In genomic region chr5:50626648-50627047, GRCm38 (mm10) we compare ENCODE assay signal across 15 mouse cellular contexts.
DNase-seq lines count a peak whose midpoint lies in the region; ATAC-seq lines count a peak whose summit lies in the region.
"Had no signal": no experiment of that assay in that cellular context is flagged by ENCODE, and none has a peak within 500 bp of the region (broad histone marks: within the 10 kb centered on the region; RNA-seq: fewer than 3 reads in every experiment).

No protein-coding gene starts in this region.

- no peak overlapping the region for H3K9ac ChIP-seq in forebrain, embryonic 11.5 days (ENCODE audit: low read length)
- no peak overlapping the region for H3K9ac ChIP-seq in midbrain, embryonic 12.5 days (replicated peaks)
- H3K9ac ChIP-seq in midbrain, embryonic 16.5 days (ENCODE audit: low read depth, low read length), result no peak overlapping the region
- no peak overlapping the region for H3K9ac ChIP-seq in forebrain, embryonic 16.5 days (replicated peaks; ENCODE audit: low read depth, low read length)
- H3K9ac ChIP-seq in intestine, embryonic 16.5 days (ENCODE audit: low read depth, low read length), result no peak overlapping the region

- no peaks in the 10 kb centered on the region for H3K36me3 ChIP-seq in forebrain, embryonic 11.5 days (ENCODE audit: control insufficient read depth, insufficient read depth, low read length)
- no peaks in the 10 kb centered on the region for H3K36me3 ChIP-seq in forebrain, embryonic 10.5 days (replicated peaks)
- no peaks in the 10 kb centered on the region for H3K36me3 ChIP-seq in midbrain, embryonic 12.5 days
- no peaks in the 10 kb centered on the region for H3K36me3 ChIP-seq in midbrain, embryonic 16.5 days (ENCODE audit: control insufficient read depth, insufficient read depth, low read length)
- no peaks in the 10 kb centered on the region for H3K36me3 ChIP-seq in forebrain, embryonic 16.5 days (ENCODE audit: control insufficient read depth, insufficient read depth)
- H3K36me3 ChIP-seq in intestine, embryonic 16.5 days (ENCODE audit: control insufficient read depth, insufficient read depth, low read length), result no peaks in the 10 kb centered on the region
- H3K36me3 ChIP-seq: embryonic facial prominence, embryonic 10.5 days had no signal

- no peak overlapping the region for H3K4me2 ChIP-seq in forebrain, embryonic 11.5 days (ENCODE audit: low read depth, low read length, severe bottlenecking)
- H3K4me2 ChIP-seq in midbrain, embryonic 12.5 days (replicated peaks), result no peak overlapping the region
- H3K4me2 ChIP-seq in midbrain, embryonic 16.5 days (ENCODE audit: low read length), result no peak overlapping the region
- H3K4me2 ChIP-seq in forebrain, embryonic 16.5 days (ENCODE audit: low read length), result no peak overlapping the region
- no peak overlapping the region for H3K4me2 ChIP-seq in intestine, embryonic 16.5 days (ENCODE audit: low read depth, low read length)

- no peak overlapping the region for H3K27ac ChIP-seq in forebrain, embryonic 11.5 days (ENCODE audit: low read depth, low read length)
- H3K27ac ChIP-seq in forebrain, embryonic 10.5 days, result no peak overlapping the region
- no peak overlapping the region for H3K27ac ChIP-seq in midbrain, embryonic 12.5 days (replicated peaks)
- H3K27ac ChIP-seq in midbrain, embryonic 16.5 days (ENCODE audit: low read length), result no peak overlapping the region
- no peak overlapping the region for H3K27ac ChIP-seq in forebrain, embryonic 16.5 days (ENCODE audit: low read length)
- no peak overlapping the region for H3K27ac ChIP-seq in intestine, embryonic 16.5 days (ENCODE audit: low read length)
- H3K27ac ChIP-seq: embryonic facial prominence, embryonic 10.5 days; macrophage had no signal

- no peaks in the 10 kb centered on the region for H3K9me3 ChIP-seq in forebrain, embryonic 11.5 days (ENCODE audit: control insufficient read depth, low read length)
- no peaks in the 10 kb centered on the region for H3K9me3 ChIP-seq in forebrain, embryonic 10.5 days
- no peaks in the 10 kb centered on the region for H3K9me3 ChIP-seq in midbrain, embryonic 12.5 days
- no peaks in the 10 kb centered on the region for H3K9me3 ChIP-seq in midbrain, embryonic 16.5 days (replicated peaks; ENCODE audit: control insufficient read depth, low read length, poor library complexity, severe bottlenecking)
- no peaks in the 10 kb centered on the region for H3K9me3 ChIP-seq in forebrain, embryonic 16.5 days (ENCODE audit: control insufficient read depth, low read length)
- no peaks in the 10 kb centered on the region for H3K9me3 ChIP-seq in intestine, embryonic 16.5 days (ENCODE audit: control insufficient read depth, low read length)
- H3K9me3 ChIP-seq: embryonic facial prominence, embryonic 10.5 days had no signal

- H3K4me3 ChIP-seq in forebrain, embryonic 11.5 days (ENCODE audit: low read depth, low read length), result no peak overlapping the region
- H3K4me3 ChIP-seq in forebrain, embryonic 10.5 days, result no peak overlapping the region
- H3K4me3 ChIP-seq in midbrain, embryonic 12.5 days, result no peak overlapping the region
- H3K4me3 ChIP-seq in midbrain, embryonic 16.5 days (ENCODE audit: low read depth, low read length), result no peak overlapping the region
- no peak overlapping the region for H3K4me3 ChIP-seq in forebrain, embryonic 16.5 days (replicated peaks; ENCODE audit: low read length)
- H3K4me3 ChIP-seq in intestine, embryonic 16.5 days (ENCODE audit: low read length), result no peak overlapping the region
- H3K4me3 ChIP-seq: embryonic facial prominence, embryonic 10.5 days had no signal

- H3K27me3 ChIP-seq in forebrain, embryonic 11.5 days (ENCODE audit: control insufficient read depth, insufficient read depth, low read length), result no peaks in the 10 kb centered on the region
- H3K27me3 ChIP-seq in forebrain, embryonic 10.5 days (ENCODE audit: poor library complexity, severe bottlenecking), result no peaks in the 10 kb centered on the region
- no peaks in the 10 kb centered on the region for H3K27me3 ChIP-seq in midbrain, embryonic 12.5 days
- H3K27me3 ChIP-seq in midbrain, embryonic 16.5 days (ENCODE audit: control insufficient read depth, insufficient read depth, low read depth, low read length), result no peaks in the 10 kb centered on the region
- H3K27me3 ChIP-seq in forebrain, embryonic 16.5 days (replicated peaks; ENCODE audit: control insufficient read depth, insufficient read depth, low read length), result no peaks in the 10 kb centered on the region
- no peaks in the 10 kb centered on the region for H3K27me3 ChIP-seq in intestine, embryonic 16.5 days (replicated peaks; ENCODE audit: control insufficient read depth, insufficient read depth, low read length)

- WGBS in forebrain, embryonic 11.5 days, result 78% methylated on average over 6 of the region's 6 CpGs
- WGBS in forebrain, embryonic 10.5 days, result 85% methylated on average over 6 of the region's 6 CpGs
- WGBS in midbrain, embryonic 12.5 days, result 73% methylated on average over 6 of the region's 6 CpGs
- 60% methylated on average over 6 of the region's 6 CpGs for WGBS in midbrain, embryonic 16.5 days
- 41% methylated on average over 6 of the region's 6 CpGs for WGBS in forebrain, embryonic 16.5 days
- WGBS in intestine, embryonic 16.5 days, result 77% methylated on average over 6 of the region's 6 CpGs

- H3K4me1 ChIP-seq in forebrain, embryonic 11.5 days (replicated peaks; ENCODE audit: control insufficient read depth, insufficient read depth, low read length), result no peaks in the 10 kb centered on the region
- no peaks in the 10 kb centered on the region for H3K4me1 ChIP-seq in forebrain, embryonic 10.5 days
- H3K4me1 ChIP-seq in midbrain, embryonic 12.5 days, result no peaks in the 10 kb centered on the region
- no peaks in the 10 kb centered on the region for H3K4me1 ChIP-seq in midbrain, embryonic 16.5 days (ENCODE audit: control insufficient read depth, insufficient read depth, low read length)
- no peaks in the 10 kb centered on the region for H3K4me1 ChIP-seq in forebrain, embryonic 16.5 days (replicated peaks; ENCODE audit: control insufficient read depth, insufficient read depth, low read length)
- no peaks in the 10 kb centered on the region for H3K4me1 ChIP-seq in intestine, embryonic 16.5 days (ENCODE audit: control insufficient read depth, insufficient read depth, low read length)
- H3K4me1 ChIP-seq: embryonic facial prominence, embryonic 10.5 days had no signal

- no peak for DNase-seq in forebrain, embryonic 11.5 days (ENCODE audit: low spot score)
- no peak for DNase-seq in forebrain, embryonic 10.5 days (ENCODE audit: extremely low spot score, low spot score)
- DNase-seq in right cerebral cortex, adult 2 months (ENCODE audit: low spot score in 2 of 2), result peak; percentile 37 to 41
- DNase-seq in thymus, postnatal 4 days, result no peak
- DNase-seq: adrenal gland, postnatal 14 days; heart, postnatal 10 days; kidney, postnatal 36 days; lung, adult 18-20 months; retina, postnatal 1 day had no signal

- ATAC-seq in forebrain, embryonic 11.5 days (replicated peaks; ENCODE audit: low FRiP score), result peak; percentile 71; the same call in 1 of the 2 replicates
- ATAC-seq in midbrain, embryonic 12.5 days (ENCODE audit: low FRiP score, low read depth), result peak; percentile 87
- ATAC-seq in midbrain, embryonic 16.5 days, result no peak; the same call in 1 of the 2 replicates
- peak; percentile 95 for ATAC-seq in forebrain, embryonic 16.5 days
- no peak for ATAC-seq in intestine, embryonic 16.5 days

Comparison
In these comparisons a context has a peak if more than half of its experiments do, and no peak if none do; other contexts are left out.
1. ATAC-seq: peak in forebrain, embryonic 11.5 days (single experiment), midbrain, embryonic 12.5 days (single experiment) and forebrain, embryonic 16.5 days (single experiment); none in midbrain, embryonic 16.5 days (single experiment) and intestine, embryonic 16.5 days (single experiment).
2. DNase-seq: peak in right cerebral cortex, adult 2 months (2 of 2); none in forebrain, embryonic 11.5 days (single experiment), forebrain, embryonic 10.5 days (single experiment) and thymus, postnatal 4 days (single experiment).